Mouse (Mus musculus): ENCODE measurements at regions not wholly inside any gene's neighbourhood (a gene's known extent, or its start where the extent isn't known, plus 50 kb on each side); places are given as distances from the start of the nearest gene placed in this dataset.

GRCm38 (mm10) chr11:113085556-113085955, 303.5 kb downstream of the Sox9 start:
- TF ChIP-seq CTCF (IDR thresholded peaks at IDR 0.05; ENCODE audit: borderline replicate concordance, insufficient read depth, low read depth, low read length) (no peak), POLR2A (IDR thresholded peaks at IDR 0.05; ENCODE audit: borderline replicate concordance, insufficient read depth, low read length) (no peak)

Data from cerebellum, adult 2 months (tissue).